Mouse (Mus musculus): Measurements from ENCODE around the gene Dtx2.

Gene Dtx2

DNA sequence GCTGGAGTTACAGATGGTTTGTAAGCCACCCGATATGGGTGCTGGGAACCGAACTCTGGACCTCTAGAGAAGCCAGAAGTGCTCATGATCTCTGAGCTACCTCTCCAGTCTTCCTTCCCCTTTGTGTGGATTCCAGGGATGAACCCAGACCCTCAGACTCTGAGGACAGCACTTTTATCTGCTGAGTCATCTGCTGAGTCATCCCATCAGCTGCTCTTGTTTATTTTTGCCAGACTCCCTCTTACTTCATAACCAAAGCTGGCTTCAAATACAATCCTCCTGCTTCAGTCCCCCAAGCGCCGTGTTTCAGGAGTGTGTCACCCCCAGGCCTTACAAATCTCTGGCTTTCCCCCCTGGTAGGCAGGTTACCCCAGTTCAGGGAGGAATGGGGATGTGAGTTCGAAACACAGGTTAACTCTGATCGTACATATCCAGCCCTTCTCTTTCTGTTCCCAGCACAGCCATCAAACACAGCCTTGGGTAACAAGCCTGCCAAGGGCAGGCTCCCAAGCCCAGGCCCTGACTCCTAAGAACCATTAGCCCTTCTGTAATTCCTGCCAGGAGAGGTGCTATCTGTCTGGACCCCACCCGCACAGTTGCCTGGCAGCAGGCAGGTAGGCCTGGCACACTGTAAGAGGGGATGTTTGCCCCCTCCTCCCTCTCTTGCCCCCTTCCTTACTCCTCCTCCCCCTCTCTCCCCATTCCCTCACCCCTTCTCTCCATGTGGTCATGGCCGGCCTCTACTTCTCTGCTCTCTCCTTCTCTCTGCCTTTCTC, 18.5 kb upstream of the Dtx2 start:
- DNase-seq: no peak

DNA sequence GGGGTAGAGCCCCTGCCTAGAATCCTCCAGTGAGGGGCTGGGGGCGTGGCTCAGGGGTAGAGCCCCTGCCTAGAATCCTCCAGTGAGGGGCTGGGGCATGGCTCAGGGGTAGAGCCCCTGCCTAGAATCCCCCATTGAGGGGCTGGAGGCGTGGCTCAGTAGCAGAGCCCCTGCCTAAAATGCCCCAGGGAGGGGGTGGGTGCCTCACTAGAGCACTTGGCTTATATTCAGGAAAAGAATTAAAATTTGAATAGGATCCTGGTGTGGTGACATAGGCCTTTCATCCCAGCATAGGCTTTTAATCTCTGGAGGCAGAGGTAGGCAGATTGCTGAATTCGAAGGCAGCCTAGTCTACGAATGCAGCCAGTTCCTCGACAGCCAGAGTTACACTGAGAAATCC, 15.2 kb upstream of the Dtx2 start:
- DNase-seq: no peak

DNA sequence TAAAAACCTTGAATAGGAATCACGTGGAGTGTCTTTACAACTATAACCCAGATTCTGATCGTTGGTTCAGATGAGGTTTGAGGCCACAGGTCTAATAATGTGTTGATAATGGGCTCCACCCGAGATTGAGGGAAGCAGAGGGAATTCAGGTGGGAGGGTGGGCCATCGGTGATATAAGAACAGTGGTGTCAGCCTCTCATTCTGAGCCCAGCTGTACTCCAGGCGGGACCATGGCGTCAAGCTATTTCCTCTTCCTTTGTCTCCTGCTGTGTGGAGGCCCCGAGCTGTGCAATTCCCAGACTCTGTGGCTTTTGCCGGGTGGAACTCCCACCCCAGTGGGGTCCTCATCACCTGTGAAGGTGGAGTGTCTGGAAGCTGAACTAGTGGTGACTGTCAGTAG, 14.7 kb upstream of the Dtx2 start, which contains the start of gene Zp3:
Zp3 (plus strand) TSS at position 196 of the 400 bp plus-strand sequence.
- DNase-seq: no peak

DNA sequence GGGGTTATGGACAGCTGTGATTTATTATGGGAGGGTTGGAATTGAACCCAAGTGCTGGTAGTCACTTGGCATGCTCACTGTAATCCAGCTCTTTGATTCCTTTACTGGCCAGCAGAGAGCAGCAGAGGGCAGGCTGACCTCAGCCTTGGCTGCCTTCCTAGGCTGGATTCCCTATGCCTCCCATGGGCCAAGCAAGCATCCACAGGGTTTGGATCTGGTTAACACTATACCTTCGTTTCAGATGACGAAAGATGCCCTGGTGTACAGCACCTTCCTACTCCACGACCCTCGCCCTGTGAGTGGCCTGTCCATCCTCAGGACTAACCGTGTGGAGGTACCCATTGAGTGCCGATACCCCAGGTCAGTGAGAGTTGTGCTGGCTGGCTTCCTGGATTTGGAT, 12.2 kb upstream of the Dtx2 start:
- peak; percentile 76 for DNase-seq

DNA sequence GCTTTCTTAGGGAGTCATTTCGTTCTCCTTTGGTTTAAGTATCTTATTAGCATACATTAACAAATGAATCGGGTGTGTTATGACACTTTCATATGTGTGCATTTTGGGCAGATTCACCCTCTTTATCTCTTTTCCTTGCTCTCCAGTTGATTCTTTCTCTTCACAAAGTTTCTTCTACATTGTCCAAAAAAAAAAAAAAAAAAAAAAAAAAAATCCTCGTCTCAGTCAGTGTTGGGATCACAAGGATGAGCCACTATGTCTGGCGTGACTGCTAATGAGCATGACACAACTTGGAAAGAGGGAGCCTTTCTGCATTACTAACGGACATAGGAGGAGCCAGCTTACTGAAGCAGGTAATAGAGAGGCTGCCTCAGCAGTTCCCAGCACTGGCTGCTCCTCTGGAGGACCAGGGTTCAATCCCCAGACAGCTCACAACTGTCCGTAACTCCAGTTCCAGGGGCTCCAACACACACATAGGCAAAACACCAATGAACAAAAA, 10.0 kb upstream of the Dtx2 start:
- no peak for DNase-seq

DNA sequence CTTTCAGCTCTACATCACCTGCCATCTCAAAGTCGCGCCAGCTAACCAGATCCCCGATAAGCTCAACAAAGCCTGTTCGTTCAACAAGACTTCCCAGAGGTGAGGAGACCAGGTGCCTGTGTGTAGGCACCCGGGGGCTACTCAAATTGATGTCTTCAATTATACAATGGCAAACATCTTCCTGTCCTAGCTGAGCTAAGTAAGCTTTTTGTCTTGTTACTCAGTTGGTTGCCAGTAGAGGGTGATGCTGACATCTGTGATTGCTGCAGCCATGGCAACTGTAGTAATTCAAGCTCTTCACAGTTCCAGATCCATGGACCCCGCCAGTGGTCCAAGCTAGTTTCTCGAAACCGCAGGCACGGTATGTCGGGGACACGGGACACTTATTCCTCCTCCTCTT, 7.4 kb upstream of the Dtx2 start:
- DNase-seq: no peak

DNA sequence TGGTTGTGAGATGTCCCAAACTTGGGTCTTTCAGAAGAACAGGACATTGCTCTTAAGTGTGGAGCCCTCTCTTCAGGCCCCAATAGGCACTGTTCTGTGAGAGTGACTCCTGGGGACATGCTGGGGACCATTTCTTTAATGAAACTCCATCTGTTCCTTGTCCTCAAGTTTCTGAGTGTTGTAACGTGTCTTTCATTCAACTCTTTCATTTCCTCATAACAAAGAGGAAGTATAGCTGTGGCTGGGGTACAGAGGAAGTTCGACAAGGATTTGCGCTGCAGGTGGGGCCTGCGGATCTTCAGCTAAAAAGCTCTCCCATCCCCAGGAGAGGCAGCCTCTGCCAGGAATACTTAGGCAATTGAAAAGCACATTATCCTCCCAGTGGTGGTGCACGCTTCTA, 4.0 kb upstream of the Dtx2 start:
- DNase-seq: no peak

DNA sequence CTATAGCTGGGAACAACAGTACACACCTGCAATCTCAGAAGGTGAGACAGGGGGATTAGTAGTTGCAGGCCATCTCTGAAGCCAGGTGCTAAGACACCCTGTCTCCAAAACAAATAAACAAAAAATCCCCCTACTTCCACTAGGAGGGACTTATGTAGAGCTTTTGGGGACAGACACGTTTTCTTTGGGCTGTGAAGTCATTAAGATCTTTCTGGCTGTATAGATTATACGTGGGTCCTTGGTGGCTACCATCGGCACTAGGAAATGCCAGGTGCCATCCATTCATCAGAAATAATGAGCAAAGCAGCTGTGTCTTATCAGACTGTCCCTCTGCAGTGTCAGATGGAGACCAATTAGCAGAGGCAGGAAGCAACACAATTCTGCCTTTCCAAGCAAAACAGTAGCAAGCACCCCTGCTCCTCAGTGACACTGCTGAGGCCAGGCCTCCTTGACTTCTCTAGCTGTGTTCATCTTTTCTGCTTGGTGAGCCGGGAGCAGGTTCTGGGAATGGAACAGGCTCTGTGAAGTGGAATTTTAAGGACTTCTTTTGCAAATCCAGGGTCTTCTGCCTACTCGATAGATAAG, 1.1 kb upstream of the Dtx2 start:
- DNase-seq: no peak

DNA sequence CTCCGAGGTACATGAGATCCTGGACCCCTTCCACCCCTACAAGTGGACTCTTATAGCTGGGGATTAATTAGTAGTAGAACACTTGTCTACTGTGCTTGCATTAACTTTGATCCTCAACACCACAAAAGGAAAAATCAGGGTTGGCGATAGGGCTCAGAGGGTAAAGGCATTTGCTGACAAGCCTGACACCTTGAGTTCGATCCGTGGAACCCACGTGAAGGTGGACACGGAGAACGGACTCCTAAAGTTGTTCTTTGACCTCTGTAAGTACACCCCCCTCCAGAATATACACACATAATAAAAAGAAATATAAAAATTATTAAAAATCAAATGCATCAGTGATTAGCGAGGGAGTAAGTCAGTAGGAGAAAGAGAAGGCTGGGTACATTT, 270 bp upstream of the Dtx2 start:
- no peak for DNase-seq

DNA sequence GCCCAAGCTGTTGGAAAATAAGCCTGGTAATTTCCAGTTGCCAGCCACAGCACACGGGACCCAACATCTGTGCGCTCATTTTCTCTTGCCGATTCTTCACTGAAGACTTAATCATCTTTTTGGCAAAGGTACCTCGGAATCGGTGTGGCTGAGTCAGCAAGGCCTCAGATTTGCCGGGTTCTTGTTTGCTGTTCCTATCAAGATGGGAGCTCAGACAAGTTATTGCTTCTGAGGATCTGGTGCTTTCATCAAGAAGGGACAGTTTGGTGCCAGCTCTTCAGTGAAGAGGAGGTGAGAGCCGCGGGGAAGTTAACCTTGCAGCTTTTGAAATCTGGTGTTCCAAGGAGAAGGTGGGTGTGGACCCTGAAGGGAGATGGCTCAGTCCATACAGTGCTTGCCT, 1.6 kb downstream of the Dtx2 start:
- no peak for DNase-seq

DNA sequence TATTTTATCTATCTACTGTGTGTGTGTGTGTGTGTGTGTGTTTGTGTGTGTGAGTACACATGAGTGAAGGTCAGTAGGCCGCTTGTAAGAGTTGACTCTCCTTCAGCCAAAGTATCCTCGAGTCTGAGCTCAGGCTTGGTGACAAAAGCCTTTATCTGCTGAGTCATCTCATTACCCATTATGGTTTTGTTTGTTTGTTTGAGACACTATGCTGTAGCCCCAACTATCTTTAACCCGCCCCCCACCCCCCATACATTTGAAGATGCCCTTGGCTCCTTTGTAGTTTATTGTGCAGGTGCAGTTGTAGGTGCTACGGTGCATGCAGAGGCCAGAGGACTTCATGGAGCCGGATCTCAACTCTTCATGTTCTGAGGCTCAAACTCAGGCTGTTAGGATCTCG, 6.6 kb downstream of the Dtx2 start:
- DNase-seq: no peak

DNA sequence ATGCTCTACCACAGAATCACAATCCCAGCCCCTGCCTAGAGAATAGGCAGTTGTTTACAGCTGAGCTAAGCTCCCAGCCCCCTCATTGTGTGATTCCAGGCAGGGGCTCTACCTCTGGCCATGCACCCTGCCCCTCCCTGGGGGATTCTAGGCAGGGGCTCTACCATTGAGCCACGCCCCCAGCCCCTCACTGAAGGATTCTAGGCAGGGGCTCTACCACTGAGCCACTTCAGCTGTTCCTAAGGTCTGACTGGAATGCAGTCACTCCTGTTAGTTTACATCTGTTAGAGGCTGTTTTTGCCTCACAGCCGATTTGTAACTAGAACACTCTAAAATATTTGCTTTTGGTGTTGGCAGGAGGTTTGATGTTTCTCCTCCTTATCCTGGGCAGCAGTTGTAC, 7.7 kb downstream of the Dtx2 start:
- no peak for DNase-seq

DNA sequence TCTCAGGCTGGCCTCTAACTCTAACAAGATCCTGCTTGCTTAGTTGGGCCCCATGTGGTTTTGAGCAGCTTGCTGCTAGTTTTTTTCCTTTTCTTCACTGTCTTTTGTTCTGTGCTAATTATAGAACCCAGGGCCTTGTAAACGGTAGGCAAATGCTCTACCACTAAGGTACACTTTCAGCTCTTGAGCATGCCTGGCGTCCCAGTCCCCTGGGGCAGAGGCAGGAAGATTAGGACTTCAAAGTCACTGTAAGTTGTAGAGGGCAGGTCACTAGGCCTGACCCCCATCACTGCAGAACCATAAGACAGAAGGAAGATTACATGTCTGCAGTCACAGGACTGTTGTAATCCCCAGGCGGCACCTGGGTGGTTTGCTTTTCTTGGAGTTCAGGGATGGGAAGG, 8.2 kb downstream of the Dtx2 start:
- no peak for DNase-seq

DNA sequence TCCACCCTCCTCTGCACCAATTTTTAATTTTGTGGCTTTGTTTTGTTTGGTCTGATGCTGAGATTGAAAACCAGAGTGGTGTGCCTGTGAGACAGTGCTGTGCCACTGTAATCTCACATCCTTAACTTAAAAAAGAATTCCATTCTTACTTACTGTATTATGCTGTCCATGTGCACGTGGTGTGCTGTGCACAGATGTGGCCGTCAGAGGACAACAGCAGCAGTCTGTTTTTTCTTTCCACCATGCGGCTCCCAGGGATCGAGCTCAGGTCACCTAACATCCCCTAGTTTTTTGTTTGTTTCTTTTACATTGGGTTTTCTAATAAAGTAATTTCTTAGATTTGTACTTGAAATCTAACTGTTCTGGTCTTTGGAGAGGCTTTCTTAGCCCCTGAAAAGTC, 9.9 kb downstream of the Dtx2 start:
- DNase-seq: no peak

DNA sequence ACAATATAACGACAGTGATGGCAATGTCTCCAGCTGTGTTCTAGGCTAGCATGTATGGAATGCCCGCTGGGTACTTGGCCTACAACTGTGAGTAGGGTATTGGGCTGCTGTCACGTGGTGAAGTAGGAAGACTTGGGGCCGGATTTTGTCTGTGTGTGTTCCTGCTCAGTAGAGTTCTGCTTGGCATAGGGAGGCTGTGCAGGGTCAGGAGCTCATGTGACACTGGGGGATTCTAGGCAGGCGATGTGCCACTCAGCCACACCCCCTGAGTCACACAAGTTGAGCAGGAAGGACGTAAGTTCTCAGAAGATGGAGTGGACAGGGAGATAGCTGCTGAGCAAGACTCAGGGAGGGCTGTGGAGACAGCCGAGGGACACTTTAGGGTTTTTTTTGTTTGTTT, 13.1 kb downstream of the Dtx2 start:
- no peak for DNase-seq

DNA sequence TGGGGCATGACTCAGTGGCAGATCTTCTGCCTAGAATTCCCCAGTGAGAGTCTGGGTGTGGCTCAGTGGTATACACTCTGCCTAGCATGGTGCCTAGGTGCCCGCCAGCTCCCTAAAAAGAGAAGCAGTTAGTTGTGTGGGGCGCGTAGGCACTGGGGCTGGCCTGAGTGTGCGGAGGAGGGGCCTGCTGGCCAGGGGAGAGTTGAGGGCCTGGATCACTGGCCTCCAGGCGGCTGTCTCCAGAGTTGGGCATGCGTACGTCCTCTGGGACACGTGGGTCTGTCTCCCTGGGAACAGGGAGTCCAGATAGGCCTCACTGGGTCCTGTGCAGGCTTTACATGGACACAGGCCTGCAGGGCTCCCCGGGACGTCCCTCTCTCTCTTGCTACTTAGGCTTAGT, 20.3 kb downstream of the Dtx2 start:
- no peak for DNase-seq

DNA sequence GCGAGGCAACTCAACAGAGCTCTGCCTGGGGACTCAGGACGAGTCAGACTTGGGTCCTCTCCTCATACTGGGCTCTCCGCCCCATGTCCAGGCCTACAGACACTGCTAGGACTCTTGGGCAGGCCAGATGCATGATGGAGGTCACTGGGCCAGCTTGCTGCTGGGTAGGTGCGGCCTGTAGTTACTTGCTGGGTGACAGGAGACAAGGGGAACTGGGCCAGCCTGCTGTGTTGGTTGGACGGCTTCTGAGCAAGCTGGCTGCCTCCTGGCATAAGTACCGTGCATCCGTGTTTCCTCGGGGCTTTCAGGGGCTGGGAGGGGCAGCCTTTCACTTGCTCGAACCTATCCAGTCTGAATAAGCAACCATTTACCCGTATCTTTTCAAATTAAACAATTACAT, 21.0 kb downstream of the Dtx2 start:
- no peak for DNase-seq

DNA sequence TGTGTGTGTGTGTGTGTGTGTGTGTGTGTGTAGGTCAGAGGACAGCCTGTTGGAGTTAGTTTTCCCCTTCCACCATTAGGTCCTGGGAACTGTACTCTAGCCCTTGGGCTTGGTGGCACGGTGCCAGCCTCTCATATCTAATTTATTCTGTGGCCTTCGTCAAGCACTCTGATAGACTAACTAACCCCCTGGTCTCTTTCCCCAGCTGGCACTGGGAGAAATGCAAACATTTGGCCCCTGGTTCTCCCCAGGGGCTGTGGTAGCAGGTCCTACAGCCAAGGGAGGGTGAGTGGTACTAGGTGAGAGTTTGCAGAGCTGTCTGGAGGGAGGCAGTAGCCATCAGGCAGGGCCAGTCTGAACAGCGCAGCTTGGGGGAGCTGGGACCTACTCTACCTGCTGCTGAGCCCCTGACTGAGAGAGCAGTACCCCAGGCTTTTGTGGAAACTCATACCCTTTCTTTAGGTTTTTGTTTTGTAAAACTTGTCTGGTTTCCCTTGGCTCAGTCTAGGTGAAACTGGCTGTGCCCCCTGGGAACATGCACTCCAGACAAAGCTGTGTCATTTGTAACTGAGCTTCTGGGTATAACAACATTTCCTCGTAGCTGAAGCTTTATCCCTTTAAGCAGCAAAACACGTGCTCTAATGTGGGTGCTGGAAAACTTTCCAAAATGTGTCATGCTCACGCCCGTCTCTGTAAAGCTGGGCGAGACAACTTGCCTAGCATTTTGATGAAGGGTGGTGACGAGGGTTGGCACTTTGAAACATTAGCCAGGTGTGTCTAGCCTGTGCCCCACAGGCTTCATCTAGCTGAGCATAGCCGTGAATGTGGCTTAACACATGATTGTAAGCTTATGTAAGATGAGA, 21.6 kb downstream of the Dtx2 start:
- DNase-seq: no peak

DNA sequence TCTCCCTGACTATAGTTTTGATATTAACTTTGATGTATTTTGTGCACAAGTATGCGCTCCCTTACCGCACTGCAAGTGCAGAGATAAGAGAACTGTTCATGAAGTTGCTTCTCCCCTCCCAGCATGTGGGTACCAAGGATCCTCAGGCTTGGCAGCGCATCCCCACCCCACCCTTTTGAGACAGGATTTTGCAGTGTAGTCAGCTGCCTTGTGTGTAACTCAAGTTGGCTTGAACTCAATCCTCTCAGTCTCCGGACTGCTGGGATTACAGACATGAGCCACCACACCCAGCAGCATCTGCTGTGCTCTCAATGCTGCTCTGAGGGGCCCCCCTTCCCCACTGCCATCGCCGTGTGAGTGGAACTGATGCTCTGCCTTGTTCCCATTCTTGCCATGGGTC, 22.7 kb downstream of the Dtx2 start:
- DNase-seq: no peak

DNA sequence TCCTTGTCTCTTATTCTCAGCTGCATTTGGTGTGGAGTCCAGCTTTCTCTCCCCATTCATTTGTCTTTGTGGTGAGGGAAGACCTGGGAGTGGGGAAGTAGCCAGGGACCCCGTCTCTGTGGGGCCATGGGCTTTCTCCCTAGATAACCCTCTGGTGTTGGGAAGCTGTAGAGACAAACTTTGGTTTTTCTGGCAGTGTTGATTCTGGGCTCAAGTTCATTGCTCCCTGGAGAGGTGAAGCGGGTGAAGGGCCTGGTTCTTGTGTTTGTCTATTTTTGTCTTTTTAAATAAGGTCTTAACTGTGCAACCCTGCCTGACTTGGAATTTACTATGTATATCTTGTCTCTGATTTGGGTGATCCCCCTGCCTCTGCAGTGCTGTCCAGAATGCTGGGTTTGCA, 24.1 kb downstream of the Dtx2 start:
- DNase-seq: no peak

DNA sequence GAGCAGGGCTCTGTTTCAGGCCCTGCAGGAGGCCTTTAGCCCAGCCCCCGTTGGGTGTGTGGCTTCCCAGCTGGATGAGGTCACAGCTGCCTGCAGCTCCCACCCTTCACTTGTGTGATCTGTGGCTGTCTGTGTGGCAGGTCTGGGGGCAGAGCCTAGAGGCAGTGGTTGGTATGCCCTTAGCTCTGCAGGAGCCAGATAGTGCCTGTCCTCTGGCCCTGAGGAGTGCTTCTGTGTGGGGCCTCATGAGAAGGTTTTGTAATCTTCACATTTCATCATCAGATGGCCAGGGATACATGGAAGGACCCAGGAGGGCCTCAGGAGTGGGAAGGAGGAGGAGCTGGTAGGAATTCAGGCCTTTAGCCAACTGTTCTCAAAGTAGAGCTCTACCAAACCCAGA, 25.3 kb downstream of the Dtx2 start:
- DNase-seq: no peak

DNA sequence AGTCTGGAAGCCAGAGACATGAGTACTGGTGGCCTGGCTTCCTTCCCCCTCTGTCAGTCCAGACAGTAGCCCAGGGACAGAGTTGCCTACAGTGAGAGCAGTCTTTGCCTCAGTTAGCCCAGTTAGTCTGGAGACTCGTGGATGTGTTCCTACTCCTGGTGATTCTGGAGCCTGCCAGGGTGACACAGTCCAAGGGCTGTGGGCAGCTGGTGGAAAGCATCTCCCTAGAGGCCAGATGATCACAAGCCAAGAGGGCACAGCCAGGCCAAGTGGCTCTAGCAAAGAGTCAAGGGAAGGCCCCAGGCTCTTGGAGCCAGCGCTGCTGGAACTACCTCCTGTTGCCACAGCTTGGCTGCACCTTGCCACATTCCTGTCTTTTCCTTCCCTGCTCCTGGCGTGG, 31.1 kb downstream of the Dtx2 start:
- DNase-seq: peak; percentile 43

DNA sequence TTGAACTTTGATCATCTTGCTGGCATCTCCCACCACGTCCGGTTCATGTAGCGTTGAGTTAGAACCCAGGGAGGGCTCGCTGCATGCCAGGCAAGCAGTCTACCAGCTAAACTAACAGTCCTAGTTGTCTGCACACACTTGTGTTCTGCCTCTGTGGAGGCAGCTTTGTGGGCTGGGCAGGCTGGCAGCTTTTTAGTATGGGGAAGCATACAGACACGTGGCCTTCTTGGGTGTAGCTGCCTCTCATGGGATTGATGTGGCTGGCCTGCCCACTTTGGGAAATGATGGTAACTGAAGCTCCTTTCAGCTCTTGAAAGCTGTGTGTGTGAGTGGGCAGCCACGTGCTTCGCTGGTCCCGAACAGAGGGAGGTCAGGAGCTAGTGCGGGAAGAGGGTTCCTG, 32.3 kb downstream of the Dtx2 start:
- DNase-seq: no peak
